Mouse (Mus musculus) E14TG2a.4 (cell line): Measurements from ENCODE around the gene Trappc12.

Source experiments
- H3K27me3 ChIP-seq: 2 replicates; pipeline ENCODE4 v1.6.1; 2014; ENCODE audit warnings: low read length, control low read depth; ENCODE audit not compliant: insufficient read depth
- H3K36me3 ChIP-seq: 2 replicates; pipeline ENCODE4 v1.6.1; 2014; ENCODE audit warnings: low read length, control low read depth; ENCODE audit not compliant: insufficient read depth
- H3K4me1 ChIP-seq: replicated peaks from 2 replicates; pipeline ENCODE4 v1.6.1; 2014; ENCODE audit warnings: low read depth, low read length, control low read depth
- H3K4me3 ChIP-seq: replicated peaks from 2 replicates; pipeline ENCODE4 v1.5.1; 2014; ENCODE audit warnings: mild to moderate bottlenecking, low read length
- H3K9me3 ChIP-seq: 2 replicates; pipeline ENCODE4 v1.6.1; 2014; ENCODE audit warnings: low read length, control low read depth
- CTCF ChIP-seq: conservative IDR thresholded peaks from 2 replicates; pipeline ENCODE4 v1.5.1; 2014; ENCODE audit warnings: low read length
- NANOG ChIP-seq: IDR thresholded peaks from 2 replicates; pipeline ENCODE4 v1.6.1; 2014; ENCODE audit warnings: borderline replicate concordance, low read length, mixed read lengths
- POU5F1 ChIP-seq: IDR thresholded peaks from 2 replicates; pipeline ENCODE4 v1.6.1; 2014; ENCODE audit warnings: low read length, borderline replicate concordance

Gene Trappc12

GRCm38 (mm10) chr12:28718106-28718505 lies 32.2 kb downstream of the Trappc12 start:
- Histone ChIP-seq H3K4me3 (no peak overlapping the region), H3K27me3 (no peaks in the 10 kb centered on the region), H3K9me3 (no peaks in the 10 kb centered on the region), H3K36me3 (peaks cover 53% of the 10 kb centered on the region), H3K4me1 (peaks cover 76% of the 10 kb centered on the region)
- no peak for TF ChIP-seq CTCF
- no peak for TF ChIP-seq NANOG
- TF ChIP-seq POU5F1, result no peak

GRCm38 (mm10) chr12:28717066-28717465 lies 33.2 kb downstream of the Trappc12 start:
- Histone ChIP-seq H3K4me1 (peaks cover 84% of the 10 kb centered on the region), H3K27me3 (no peaks in the 10 kb centered on the region), H3K36me3 (peaks cover 45% of the 10 kb centered on the region), H3K9me3 (no peaks in the 10 kb centered on the region), H3K4me3 (no peak overlapping the region; the same call in 1 of the 2 replicates)
- TF ChIP-seq CTCF (no peak), POU5F1 (no peak), NANOG (no peak)

GRCm38 (mm10) chr12:28714822-28715632 lies 35.2 kb downstream of the Trappc12 start:
- TF ChIP-seq POU5F1 (no peak), CTCF (no peak), NANOG (no peak)
- Histone ChIP-seq H3K9me3 (no peaks in the 10 kb centered on the region), H3K36me3 (peaks cover 40% of the 10 kb centered on the region), H3K27me3 (no peaks in the 10 kb centered on the region), H3K4me3 (no peak overlapping the region), H3K4me1 (peaks cover 93% of the 10 kb centered on the region)

- Histone ChIP-seq H3K27me3 (no peaks in the 10 kb centered on the region), H3K36me3 (peaks cover 29% of the 10 kb centered on the region), H3K9me3 (no peaks in the 10 kb centered on the region), H3K4me3 (peak overlapping the region; percentile 29; the same call in 1 of the 2 replicates), H3K4me1 (peaks cover 68% of the 10 kb centered on the region)
- no peak for TF ChIP-seq POU5F1
- TF ChIP-seq NANOG, result no peak
- TF ChIP-seq CTCF, result no peak
Measured at GRCm38 (mm10) chr12:28710566-28711185, 39.6 kb downstream of the Trappc12 start.

GRCm38 (mm10) chr12:28708154-28708553 lies 42.1 kb downstream of the Trappc12 start:
- H3K27me3 ChIP-seq, result no peaks in the 10 kb centered on the region
- peaks cover 30% of the 10 kb centered on the region for H3K36me3 ChIP-seq
- no peaks in the 10 kb centered on the region for H3K9me3 ChIP-seq
- H3K4me3 ChIP-seq, result no peak overlapping the region
- TF ChIP-seq POU5F1 (no peak), NANOG (no peak), CTCF (no peak)
- peaks cover 62% of the 10 kb centered on the region for H3K4me1 ChIP-seq

GRCm38 (mm10) chr12:28705204-28705603 lies 45.1 kb downstream of the Trappc12 start:
- peaks cover 56% of the 10 kb centered on the region for H3K4me1 ChIP-seq

GRCm38 (mm10) chr12:28704381-28704780 lies 45.9 kb downstream of the Trappc12 start:
- H3K27me3 ChIP-seq, result no peaks in the 10 kb centered on the region
- H3K4me1 ChIP-seq, result peaks cover 54% of the 10 kb centered on the region
- peaks cover 17% of the 10 kb centered on the region for H3K36me3 ChIP-seq
- H3K4me3 ChIP-seq, result no peak overlapping the region
- no peak for TF ChIP-seq NANOG
- no peak for TF ChIP-seq POU5F1
- no peak for TF ChIP-seq CTCF
- no peaks in the 10 kb centered on the region for H3K9me3 ChIP-seq

More at GRCm38 (mm10) chr12:28705204-28705603, 45.1 kb downstream of the Trappc12 start:
- H3K4me3 ChIP-seq, result no peak overlapping the region
- no peaks in the 10 kb centered on the region for H3K9me3 ChIP-seq
- H3K36me3 ChIP-seq, result peaks cover 18% of the 10 kb centered on the region
- H3K27me3 ChIP-seq, result no peaks in the 10 kb centered on the region
- no peak for TF ChIP-seq NANOG
- TF ChIP-seq CTCF, result no peak
- no peak for TF ChIP-seq POU5F1

- Histone ChIP-seq H3K36me3 (peaks cover 35% of the 10 kb centered on the region), H3K27me3 (no peaks in the 10 kb centered on the region), H3K4me3 (peak overlapping the region; percentile 67), H3K4me1 (peaks cover 54% of the 10 kb centered on the region), H3K9me3 (no peaks in the 10 kb centered on the region)
- TF ChIP-seq NANOG, result no peak
- TF ChIP-seq CTCF, result no peak
Measured at GRCm38 (mm10) chr12:28701302-28701701, 49.0 kb downstream of the Trappc12 start.
